Mouse (Mus musculus) forebrain, embryonic 12.5 days (tissue): ENCODE measurements around the gene Msh5. TPM values are rescaled to one million over a fixed set of nuclear protein-coding genes. Genes with fewer than 3 reads are reported as not detected.

Experiments used
- ATAC-seq: fragments of 200-750 bp; cut with Nextera tagmentation; 2 replicates; pipeline ENCODE4 v1.8.0; 2017; ENCODE audit warnings: moderate TSS enrichment; ENCODE audit not compliant: low FRiP score
- H3K27ac ChIP-seq: fragments of 300-500 bp; sonication (generic); 2 replicates; pipeline ENCODE4 v1.5.1; 2016; ENCODE audit warnings: mild to moderate bottlenecking
- H3K27me3 ChIP-seq: fragments of 300-500 bp; sonication (generic); 2 replicates; pipeline ENCODE4 v1.6.1; 2016; ENCODE audit warnings: mild to moderate bottlenecking
- H3K36me3 ChIP-seq: fragments of 300-500 bp; sonication (generic); replicated peaks from 2 replicates; pipeline ENCODE4 v1.6.1; 2016; ENCODE audit warnings: mild to moderate bottlenecking
- H3K4me1 ChIP-seq: fragments of 300-500 bp; sonication (generic); 2 replicates; pipeline ENCODE4 v1.6.1; 2016
- H3K4me2 ChIP-seq: fragments of 300-500 bp; sonication (generic); 2 replicates; pipeline ENCODE4 v1.6.1; 2016; ENCODE audit warnings: mild to moderate bottlenecking, moderate library complexity
- H3K4me3 ChIP-seq: fragments of 300-500 bp; sonication (generic); replicated peaks from 2 replicates; pipeline ENCODE4 v1.5.1; 2016; ENCODE audit warnings: mild to moderate bottlenecking
- H3K9ac ChIP-seq: fragments of 300-500 bp; sonication (generic); 2 replicates; pipeline ENCODE4 v1.6.1; 2016; ENCODE audit warnings: mild to moderate bottlenecking
- H3K9me3 ChIP-seq: fragments of 300-500 bp; sonication (generic); 2 replicates; pipeline ENCODE4 v1.6.1; 2016
- WGBS: fragments of 180-500 bp; shearing (Covaris S2); methylation state at CpG from one replicate; pipeline ENCODE4 v1.1.7; 2016; 5-methylcytosine and 5-hydroxymethylcytosine counted together
- polyA plus RNA-seq: library from polyadenylated mRNA; unstranded; fragments of >200 nt; fragmentation: Nextera tagmentation; extraction: Ambion mirVana; gene quantifications from 2 replicates; pipeline ENCODE4 v1.2.1, GENCODE M21; 2016

The Msh5 gene
- polyA plus RNA-seq, 1 experiment from 2014 or later = 5.3 TPM

DNA sequence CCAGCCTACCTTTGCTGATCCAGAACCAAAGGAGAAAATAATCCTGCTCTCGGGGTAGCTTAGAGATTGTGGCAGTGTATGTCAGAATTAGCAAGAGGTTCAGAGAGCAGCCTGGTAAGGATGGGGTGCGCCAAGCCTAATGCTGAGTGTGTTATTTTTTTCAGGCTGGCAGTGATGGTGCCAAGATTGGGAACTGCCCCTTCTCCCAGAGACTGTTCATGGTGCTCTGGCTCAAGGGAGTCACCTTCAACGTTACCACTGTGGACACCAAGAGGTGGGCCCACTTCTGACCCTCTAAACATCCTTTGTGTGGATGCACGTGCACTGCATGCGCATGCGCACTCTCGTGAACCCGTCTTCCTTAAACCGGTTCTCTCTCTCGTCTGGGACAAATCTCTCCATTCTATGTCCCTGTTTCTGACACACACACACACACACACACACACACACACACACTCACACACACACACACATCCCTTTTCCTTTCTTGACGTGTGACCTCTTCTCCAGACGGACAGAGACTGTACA is 5.8 kb upstream of the Msh5 start:
- H3K9ac ChIP-seq = peak overlapping the region; percentile 85
- H3K27me3 ChIP-seq = no peaks in the 10 kb centered on the region
- no peaks in the 10 kb centered on the region for H3K9me3 ChIP-seq
- 77% methylated on average over 12 of the region's 12 CpGs for WGBS
- H3K4me2 ChIP-seq = peak overlapping the region; percentile 78
- peaks cover 51% of the 10 kb centered on the region for H3K4me1 ChIP-seq
- peaks cover 44% of the 10 kb centered on the region for H3K36me3 ChIP-seq
- no peak for ATAC-seq
- peak overlapping the region; percentile 96 for H3K27ac ChIP-seq
- H3K4me3 ChIP-seq = no peak overlapping the region

DNA sequence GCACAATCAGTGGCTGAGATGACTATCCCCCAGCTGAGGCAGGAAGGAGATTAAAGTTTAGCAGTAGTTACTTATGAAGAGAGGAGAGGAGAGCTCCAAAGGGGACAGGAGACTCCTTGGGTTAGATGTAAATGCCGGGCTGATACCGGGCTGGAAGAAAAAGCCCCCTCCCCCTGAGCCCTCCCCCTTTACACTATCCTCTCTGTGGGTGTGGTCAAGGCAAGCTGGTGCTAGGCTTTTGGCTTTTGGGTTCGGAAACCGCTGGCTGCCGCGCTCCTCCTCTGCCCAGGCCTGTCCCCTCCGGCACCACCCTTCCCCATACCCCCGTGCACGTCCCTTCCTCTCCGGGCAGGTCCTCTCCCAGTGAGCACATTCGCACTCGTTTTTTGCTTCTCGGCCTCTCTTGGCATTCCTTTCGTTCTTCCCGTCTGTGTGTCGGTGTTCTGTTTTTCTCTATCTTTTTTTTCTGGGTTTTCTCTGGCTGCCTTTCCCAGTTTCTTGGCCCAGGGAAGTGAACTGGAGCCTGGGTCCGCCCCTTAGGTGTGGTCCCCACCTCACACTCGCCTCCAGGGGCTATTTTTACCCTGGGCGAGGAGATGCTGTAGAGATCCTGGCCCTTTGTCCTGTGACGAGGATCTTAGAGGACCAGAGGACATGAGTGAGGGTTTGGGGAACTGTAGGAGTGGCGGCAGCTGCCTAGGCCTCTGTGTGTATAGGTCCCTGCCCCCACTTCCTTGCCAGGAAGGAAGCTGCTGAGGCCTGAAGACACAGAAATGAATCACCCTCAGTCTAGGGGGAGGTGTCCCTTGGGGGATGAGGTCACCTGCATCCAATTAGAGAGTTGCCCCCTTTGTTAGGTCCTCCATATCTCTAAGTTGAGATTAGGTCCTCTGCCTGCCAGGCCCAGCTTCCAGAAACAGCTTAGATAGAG is 4.9 kb upstream of the Msh5 start:
- Histone ChIP-seq H3K4me3 (peak overlapping the region; percentile 46), H3K4me2 (peak overlapping the region; percentile 78), H3K9ac (peak overlapping the region; percentile 85), H3K9me3 (no peaks in the 10 kb centered on the region), H3K36me3 (peaks cover 39% of the 10 kb centered on the region), H3K4me1 (peaks cover 57% of the 10 kb centered on the region), H3K27ac (peak overlapping the region; percentile 96), H3K27me3 (no peaks in the 10 kb centered on the region)
- 2% methylated on average over 20 of the region's 21 CpGs for WGBS
- ATAC-seq = peak; percentile 56

DNA sequence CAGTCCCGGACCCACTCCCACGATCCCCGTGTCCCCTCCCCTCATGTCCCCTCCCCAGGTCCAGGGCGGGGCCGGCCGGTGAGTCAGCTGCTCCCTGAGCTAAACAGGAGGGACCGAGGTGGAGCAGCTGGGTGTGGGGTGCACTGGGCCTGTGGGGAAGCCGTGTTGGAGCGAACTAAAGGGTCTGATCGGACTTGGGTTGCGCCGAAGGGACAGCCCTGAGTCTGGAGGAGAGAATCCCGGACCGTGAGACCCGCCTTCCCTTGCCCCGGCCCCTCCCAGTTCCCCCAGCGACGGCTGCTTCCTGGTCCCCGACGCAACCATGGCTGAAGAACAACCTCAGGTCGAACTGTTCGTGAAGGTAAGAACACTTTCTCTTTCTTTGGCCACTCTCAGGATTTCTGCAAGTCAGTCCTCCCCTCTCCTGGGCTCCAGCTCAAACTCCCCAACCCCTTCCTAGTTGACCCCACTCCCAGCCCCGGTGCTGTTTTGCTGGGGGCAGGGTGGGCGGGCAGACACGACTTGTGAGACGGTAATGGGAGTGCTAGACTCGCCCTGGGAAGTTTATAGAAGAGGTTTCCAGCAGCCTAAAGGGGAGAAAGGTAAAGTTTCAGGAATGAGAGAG is 3.7 kb upstream of the Msh5 start:
- WGBS = under 1% methylated on average over 27 of the region's 27 CpGs
- H3K4me1 ChIP-seq = peaks cover 62% of the 10 kb centered on the region
- H3K9me3 ChIP-seq = no peaks in the 10 kb centered on the region
- H3K4me2 ChIP-seq = peak overlapping the region; percentile 78
- H3K36me3 ChIP-seq = peaks cover 27% of the 10 kb centered on the region
- H3K27ac ChIP-seq = peak overlapping the region; percentile 96
- peak overlapping the region; percentile 46 for H3K4me3 ChIP-seq
- peak overlapping the region; percentile 85 for H3K9ac ChIP-seq
- H3K27me3 ChIP-seq = no peaks in the 10 kb centered on the region
- no peak for ATAC-seq

DNA sequence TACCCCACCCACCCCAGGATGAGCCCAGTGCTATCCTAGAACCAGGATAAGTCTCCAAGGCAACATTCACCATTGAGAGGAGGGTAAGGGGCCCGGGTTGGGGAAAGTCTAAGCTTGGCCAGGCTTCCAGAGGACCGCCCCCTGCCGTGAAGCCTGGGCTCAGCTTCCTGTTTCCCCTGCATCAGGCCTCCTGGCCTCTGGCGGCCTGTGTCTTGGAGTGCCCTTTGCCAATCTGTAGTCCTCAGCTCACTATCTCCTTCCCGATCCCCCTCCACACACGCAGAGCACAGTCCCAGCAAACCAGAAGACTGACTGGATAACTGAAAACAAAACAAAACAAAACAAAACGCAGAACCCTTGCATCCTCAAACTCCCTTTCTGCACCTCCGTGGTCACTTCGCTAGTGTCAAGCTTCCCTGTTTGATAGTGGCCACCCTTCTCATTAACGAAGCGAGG is 3.0 kb upstream of the Msh5 start, which contains the start of gene Clic1:
Clic1 (plus strand) TSS at position 406 of the 456 bp plus-strand sequence.
- peak within 1 kb of the TSS; percentile 85 for H3K9ac ChIP-seq
- H3K27ac ChIP-seq = peak within 1 kb of the TSS; percentile 96
- WGBS = 3% methylated on average over 11 of the region's 11 CpGs
- ATAC-seq = 0 out of 2 replicates have a peak, but pooled peaks have one; percentile 2
- H3K4me1 ChIP-seq = peaks cover 65% of the 10 kb centered on the region
- H3K27me3 ChIP-seq = no peaks in the 10 kb centered on the region
- peaks cover 22% of the 10 kb centered on the region for H3K36me3 ChIP-seq
- no peaks in the 10 kb centered on the region for H3K9me3 ChIP-seq
- H3K4me3 ChIP-seq = peak within 1 kb of the TSS; percentile 46
- H3K4me2 ChIP-seq = peak within 1 kb of the TSS; percentile 78

DNA sequence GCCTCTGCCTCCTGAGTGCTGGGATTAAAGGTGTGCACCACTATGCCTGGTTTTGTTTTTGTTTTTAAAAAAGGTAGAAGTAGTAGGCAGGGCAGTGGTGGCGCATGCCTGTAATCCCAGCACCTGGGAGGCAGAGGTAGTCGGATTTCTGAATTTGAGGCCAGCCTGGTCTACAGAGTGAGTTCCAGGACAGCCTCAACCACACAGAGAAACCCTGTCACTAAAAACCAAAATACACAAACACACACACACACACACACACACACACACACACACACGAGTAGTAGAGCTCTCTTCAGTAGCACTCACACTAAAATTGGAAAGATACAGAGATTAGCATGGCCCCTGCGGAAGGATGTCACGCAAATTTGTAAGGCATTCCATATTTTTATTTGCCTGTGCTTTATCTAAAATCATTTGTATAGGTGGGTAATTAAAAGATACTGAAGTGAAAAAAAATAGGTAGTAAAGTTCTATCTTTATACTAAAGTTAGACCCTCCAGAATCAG is 2.4 kb upstream of the Msh5 start:
- peak overlapping the region; percentile 78 for H3K4me2 ChIP-seq
- H3K9ac ChIP-seq = no peak overlapping the region
- H3K4me3 ChIP-seq = no peak overlapping the region
- peaks cover 16% of the 10 kb centered on the region for H3K36me3 ChIP-seq
- H3K4me1 ChIP-seq = peaks cover 65% of the 10 kb centered on the region
- no peaks in the 10 kb centered on the region for H3K9me3 ChIP-seq
- no peaks in the 10 kb centered on the region for H3K27me3 ChIP-seq
- WGBS = 81% methylated on average over 5 of the region's 5 CpGs
- peak overlapping the region; percentile 96 for H3K27ac ChIP-seq
- no peak for ATAC-seq

DNA sequence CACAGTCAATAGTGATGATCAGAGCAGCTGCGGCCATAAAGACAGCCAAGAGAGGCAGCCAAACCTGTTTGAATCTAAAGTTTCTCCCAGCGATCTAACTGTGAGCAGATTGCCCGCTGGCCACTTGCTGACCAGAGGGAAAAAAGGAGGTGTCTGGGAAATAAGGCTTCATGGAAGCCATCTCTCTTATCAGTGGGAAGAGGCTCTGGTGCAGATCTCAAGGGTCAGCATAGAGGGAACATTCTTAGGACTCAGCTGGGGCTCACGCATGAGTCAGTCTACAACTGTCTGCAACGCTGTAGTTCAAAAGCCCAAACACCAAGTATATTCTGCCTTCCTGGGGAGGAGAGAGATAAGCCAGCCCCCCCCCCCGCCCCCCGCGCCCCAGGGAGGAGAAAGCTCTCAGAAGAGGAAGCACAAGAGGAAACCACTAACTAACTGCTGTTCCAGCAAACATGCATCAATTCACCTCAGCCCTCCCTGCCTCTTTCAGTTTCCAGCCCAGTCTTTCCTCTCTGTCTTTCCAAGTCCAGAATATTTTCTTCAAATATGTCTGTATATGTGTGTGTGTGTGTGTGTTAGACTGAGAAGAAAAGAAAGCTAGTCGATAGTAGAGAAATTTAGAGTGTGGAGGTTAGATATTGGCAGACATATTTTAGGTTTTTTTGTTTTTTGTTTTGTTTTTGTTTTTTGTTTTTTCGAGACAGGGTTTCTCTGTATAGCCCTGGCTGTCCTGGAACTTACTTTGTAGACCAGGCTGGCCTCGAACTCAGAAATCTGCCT is 1.8 kb upstream of the Msh5 start:
- Histone ChIP-seq H3K4me1 (peaks cover 65% of the 10 kb centered on the region), H3K9me3 (no peaks in the 10 kb centered on the region), H3K4me3 (no peak overlapping the region), H3K27me3 (no peaks in the 10 kb centered on the region), H3K36me3 (peaks cover 10% of the 10 kb centered on the region), H3K27ac (peak overlapping the region; percentile 53; the same call in 1 of the 2 replicates), H3K4me2 (no peak overlapping the region; the same call in 1 of the 2 replicates), H3K9ac (no peak overlapping the region)
- no peak for ATAC-seq
- 48% methylated on average over 11 of the region's 11 CpGs for WGBS

DNA sequence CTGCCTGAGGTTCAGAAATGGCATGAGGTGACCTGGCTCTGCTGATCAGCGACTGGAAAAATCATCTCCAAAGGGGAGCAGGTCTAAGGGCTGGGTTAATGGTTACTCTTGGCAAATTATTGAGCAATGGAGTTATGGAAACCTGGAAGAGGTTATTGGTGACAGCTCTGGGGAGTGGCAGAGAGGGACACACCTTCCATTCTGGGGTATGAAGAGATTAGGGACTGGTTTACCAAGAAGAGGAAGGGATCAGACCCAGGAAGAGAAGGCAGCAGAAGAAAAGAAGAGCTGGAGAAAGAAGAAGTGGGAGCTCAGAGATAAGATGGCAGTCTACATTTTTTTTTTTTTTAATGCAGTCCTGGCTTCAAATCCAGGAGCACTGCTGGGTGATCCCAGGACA is 1.1 kb upstream of the Msh5 start:
- Histone ChIP-seq H3K9ac (no peak overlapping the region), H3K36me3 (peaks cover 4% of the 10 kb centered on the region)

DNA sequence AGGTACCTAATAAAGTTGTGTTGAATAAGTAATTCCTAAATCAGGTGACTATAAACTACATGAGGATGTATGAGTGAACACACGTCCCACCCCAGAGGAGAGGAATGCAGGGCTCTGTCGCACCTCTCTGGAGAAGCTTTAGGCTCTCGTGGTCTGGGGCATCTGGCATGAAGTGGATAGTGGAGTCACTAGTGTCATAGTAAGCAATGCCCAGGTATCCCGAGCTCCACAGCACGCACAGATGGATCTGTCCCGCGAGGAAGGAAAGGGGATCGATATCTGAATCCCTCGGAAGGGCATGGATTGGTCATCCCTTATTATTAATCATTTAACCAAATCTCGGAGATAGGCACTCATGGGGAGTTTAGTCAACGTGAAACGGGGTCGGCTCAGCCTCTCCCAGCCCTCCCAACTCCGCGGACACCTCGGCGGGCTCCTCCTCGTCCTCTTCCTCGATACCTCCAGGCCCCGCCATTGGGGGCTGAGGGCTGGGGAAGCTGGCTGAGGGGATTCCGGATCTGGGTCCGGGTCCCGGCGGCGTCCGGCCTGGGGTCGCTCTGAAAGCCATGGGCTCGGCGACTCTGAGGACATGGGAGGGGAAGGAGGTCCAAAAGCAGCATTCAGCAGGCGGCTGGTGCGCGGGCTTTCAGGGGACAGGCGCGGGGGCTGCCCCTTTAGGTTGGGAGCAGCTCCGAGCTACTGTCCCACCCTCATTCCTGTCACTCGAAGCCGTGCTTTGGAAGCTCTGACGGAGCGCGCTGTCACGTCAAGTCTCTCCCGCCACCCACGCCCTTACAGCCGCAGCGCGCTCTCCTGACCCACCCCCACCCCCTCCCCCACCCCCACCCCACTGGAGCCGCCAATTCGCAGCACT is 501 bp downstream of the Msh5 start:
- ATAC-seq = peak; percentile 73
- Histone ChIP-seq H3K4me1 (peaks cover 45% of the 10 kb centered on the region), H3K9me3 (no peaks in the 10 kb centered on the region), H3K4me2 (peak overlapping the region; percentile 93), H3K4me3 (peak overlapping the region; percentile 54), H3K9ac (peak overlapping the region; percentile 88), H3K36me3 (no peaks in the 10 kb centered on the region), H3K27ac (peak overlapping the region; percentile 90), H3K27me3 (no peaks in the 10 kb centered on the region)
- 7% methylated on average over 47 of the region's 48 CpGs for WGBS

More for the DNA sequence above, 1.1 kb upstream of the Msh5 start:
- peak overlapping the region; percentile 53; the same call in 1 of the 2 replicates for H3K27ac ChIP-seq
- WGBS = 59% methylated on average over 1 of the region's 1 CpGs
- ATAC-seq = no peak
- H3K27me3 ChIP-seq = no peaks in the 10 kb centered on the region
- H3K4me2 ChIP-seq = no peak overlapping the region
- no peaks in the 10 kb centered on the region for H3K9me3 ChIP-seq
- no peak overlapping the region for H3K4me3 ChIP-seq
- H3K4me1 ChIP-seq = peaks cover 61% of the 10 kb centered on the region

DNA sequence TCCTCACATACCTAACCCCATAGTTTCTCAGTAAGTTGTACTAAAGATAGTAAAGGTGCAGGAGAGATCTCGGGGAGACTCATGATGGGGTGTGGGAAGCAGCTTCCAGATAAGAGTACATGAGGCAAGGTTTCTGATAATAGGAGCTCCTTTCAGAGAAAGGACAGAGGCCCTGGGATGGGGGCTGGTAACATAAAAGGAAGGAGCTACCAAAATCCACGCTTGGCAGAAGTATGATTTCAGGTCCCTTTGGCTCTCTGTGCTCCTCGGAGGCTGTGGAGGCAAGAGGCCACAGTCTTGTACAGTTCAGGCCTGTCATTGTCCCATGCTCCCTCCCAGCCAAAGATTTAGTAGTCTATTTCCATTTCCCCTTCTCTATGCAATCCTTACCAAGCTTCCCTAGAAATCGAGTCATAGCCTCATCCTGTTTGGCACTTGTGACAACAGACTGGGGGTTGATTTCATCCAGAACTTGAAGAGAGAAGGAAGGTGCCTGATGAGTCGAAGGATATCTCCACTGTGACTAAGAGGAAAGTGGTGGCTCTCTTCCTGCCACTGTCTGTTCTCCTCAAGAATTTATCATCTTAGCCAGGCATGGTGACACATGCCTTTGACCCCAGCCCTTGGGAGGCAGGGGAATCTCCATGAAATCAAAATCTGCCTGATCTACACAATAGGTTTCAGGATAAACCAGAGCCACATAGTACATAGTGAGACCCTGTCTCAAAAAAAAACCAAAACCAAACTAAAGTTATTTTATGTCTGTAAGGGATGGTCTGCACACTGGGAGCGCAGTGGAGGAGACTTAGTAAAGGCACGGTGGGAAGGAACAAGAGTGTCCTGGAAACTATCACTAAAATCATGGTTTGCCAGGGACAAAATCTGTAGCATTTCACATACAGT is 1.4 kb downstream of the Msh5 start:
- ATAC-seq = no peak
- H3K9ac ChIP-seq = peak overlapping the region; percentile 88
- H3K27ac ChIP-seq = no peak overlapping the region

DNA sequence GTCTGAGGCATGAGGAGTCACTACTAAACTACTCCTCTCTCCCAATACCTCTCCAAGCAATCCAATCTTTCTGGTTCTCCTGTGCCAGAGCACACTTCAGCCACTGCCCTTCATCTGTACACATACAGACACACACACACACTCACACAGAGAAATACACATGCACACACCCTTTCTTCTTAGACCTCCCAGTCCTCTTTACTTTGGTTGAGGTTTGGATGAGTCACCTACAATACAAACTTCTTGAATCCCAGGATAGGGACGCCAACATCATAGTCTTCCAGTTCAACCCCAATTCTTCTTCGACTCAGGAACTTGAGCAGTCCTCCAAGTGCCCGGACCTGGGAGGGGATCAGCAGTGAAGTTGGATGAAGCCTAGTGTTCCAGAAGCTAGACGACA is 2.8 kb downstream of the Msh5 start:
- WGBS = 90% methylated on average over 4 of the region's 4 CpGs
- H3K9me3 ChIP-seq = no peaks in the 10 kb centered on the region
- ATAC-seq = no peak

More for the DNA sequence above, 1.4 kb downstream of the Msh5 start:
- H3K27me3 ChIP-seq = no peaks in the 10 kb centered on the region
- no peaks in the 10 kb centered on the region for H3K9me3 ChIP-seq
- H3K36me3 ChIP-seq = no peaks in the 10 kb centered on the region
- 89% methylated on average over 7 of the region's 7 CpGs for whole genome bisulfite sequencing
- H3K4me1 ChIP-seq = peaks cover 43% of the 10 kb centered on the region
- peak overlapping the region; percentile 93 for H3K4me2 ChIP-seq
- H3K4me3 ChIP-seq = peak overlapping the region; percentile 54

More for the DNA sequence above, 2.8 kb downstream of the Msh5 start:
- H3K27me3 ChIP-seq = no peaks in the 10 kb centered on the region
- no peak overlapping the region for H3K27ac ChIP-seq
- no peak overlapping the region for H3K4me2 ChIP-seq
- H3K4me1 ChIP-seq = peaks cover 29% of the 10 kb centered on the region
- H3K36me3 ChIP-seq = no peaks in the 10 kb centered on the region
- no peak overlapping the region for H3K4me3 ChIP-seq
- no peak overlapping the region for H3K9ac ChIP-seq
